Mouse (Mus musculus) hindbrain, embryonic 15.5 days (tissue): ENCODE results near the gene Rrp1b. TPM values are rescaled to one million over a fixed set of nuclear protein-coding genes. Genes with fewer than 3 reads are reported as not detected.
A peak's percentile ranks its signal among the peaks of the same experiment; 100 is the strongest.
"Not testable (repeated sequence)": the region's sequence is repeated elsewhere in the genome, so short reads cannot be mapped to it uniquely, and the experiment has no call there.

ENCODE experiments used
- ATAC-seq: fragments of 200-750 bp; cut with Nextera tagmentation; 2 replicates; pipeline ENCODE4 v1.8.0; 2017; ENCODE audit warnings: low read depth, moderate number of reproducible peaks, moderate TSS enrichment; ENCODE audit not compliant: low FRiP score
- H3K27ac ChIP-seq: fragments of 300-500 bp; sonication (generic); replicated peaks from 2 replicates; pipeline ENCODE4 v1.5.1; 2015; ENCODE audit warnings: mild to moderate bottlenecking, inconsistent platforms
- H3K27me3 ChIP-seq: fragments of 300-500 bp; sonication (generic); 2 replicates; pipeline ENCODE4 v1.6.1; 2015; ENCODE audit warnings: control low read depth, inconsistent platforms
- H3K36me3 ChIP-seq: fragments of 300-500 bp; sonication (generic); 2 replicates; pipeline ENCODE4 v1.6.1; 2015; ENCODE audit warnings: control low read depth, inconsistent platforms
- H3K4me1 ChIP-seq: fragments of 300-500 bp; sonication (generic); replicated peaks from 2 replicates; pipeline ENCODE4 v1.6.1; 2015; ENCODE audit warnings: control low read depth, inconsistent platforms
- H3K4me2 ChIP-seq: fragments of 300-500 bp; sonication (generic); 2 replicates; pipeline ENCODE4 v1.6.1; 2015; ENCODE audit warnings: moderate library complexity, mild to moderate bottlenecking, inconsistent platforms
- H3K4me3 ChIP-seq: fragments of 300-500 bp; sonication (generic); 2 replicates; pipeline ENCODE4 v1.5.1; 2015; ENCODE audit warnings: mild to moderate bottlenecking, inconsistent platforms
- H3K9ac ChIP-seq: fragments of 300-500 bp; sonication (generic); 2 replicates; pipeline ENCODE4 v1.6.1; 2015; ENCODE audit warnings: inconsistent platforms
- H3K9me3 ChIP-seq: fragments of 300-500 bp; sonication (generic); 2 replicates; pipeline ENCODE4 v1.6.1; 2016; ENCODE audit warnings: control low read depth, inconsistent platforms
- WGBS: fragments of 180-500 bp; shearing (Covaris S2); methylation state at CpG from one replicate; pipeline ENCODE4 v1.1.7; 2015; 5-methylcytosine and 5-hydroxymethylcytosine counted together
- polyA plus RNA-seq: library from polyadenylated mRNA; unstranded; fragments of >200 nt; fragmentation: Nextera tagmentation; extraction: Ambion mirVana; gene quantifications from 2 replicates; pipeline ENCODE4 v1.2.1, GENCODE M21; 2015

Rrp1b gene
- polyA plus RNA-seq, 1 experiment from 2014 or later: 36.3 TPM

GRCm38 (mm10) chr17:32064762-32065161, 28.9 kb downstream of the Rrp1b start:
- H3K9ac ChIP-seq, H3K9me3 ChIP-seq, H3K4me2 ChIP-seq, ATAC-seq, H3K4me1 ChIP-seq, H3K27ac ChIP-seq, H3K4me3 ChIP-seq, H3K27me3 ChIP-seq: not testable (repeated sequence)
- peaks cover 19% of the 10 kb centered on the region for H3K36me3 ChIP-seq
- WGBS: 67% methylated on average over 8 of the region's 8 CpGs

GRCm38 (mm10) chr17:32067541-32067940, 31.6 kb downstream of the Rrp1b start:
- no peaks in the 10 kb centered on the region for H3K36me3 ChIP-seq
- H3K27me3 ChIP-seq: no peaks in the 10 kb centered on the region
- no peak overlapping the region for H3K9ac ChIP-seq
- H3K9me3 ChIP-seq: 0 out of 2 replicates have a peak, but pooled peaks cover 2% of the 10 kb centered on the region
- no peak overlapping the region for H3K4me2 ChIP-seq
- 78% methylated on average over 9 of the region's 9 CpGs for WGBS
- 0 out of 2 replicates have a peak, but pooled peaks cover 3% of the 10 kb centered on the region for H3K4me1 ChIP-seq
- H3K27ac ChIP-seq: no peak overlapping the region
- no peak overlapping the region for H3K4me3 ChIP-seq
- ATAC-seq: no peak

- Histone ChIP-seq H3K9me3 (0 out of 2 replicates have a peak, but pooled peaks cover 2% of the 10 kb centered on the region), H3K27ac (no peak overlapping the region), H3K27me3 (no peaks in the 10 kb centered on the region), H3K36me3 (no peaks in the 10 kb centered on the region), H3K4me2 (no peak overlapping the region), H3K4me1 (0 out of 2 replicates have a peak, but pooled peaks cover 3% of the 10 kb centered on the region), H3K4me3 (no peak overlapping the region), H3K9ac (no peak overlapping the region)
- ATAC-seq: no peak
- WGBS: 92% methylated on average over 11 of the region's 11 CpGs
These were observed 32.5 kb downstream of the Rrp1b start for GRCm38 (mm10) chr17:32068381-32068780.

GRCm38 (mm10) chr17:32068810-32069209, 32.9 kb downstream of the Rrp1b start:
- no peak overlapping the region for H3K27ac ChIP-seq
- 0 out of 2 replicates have a peak, but pooled peaks cover 2% of the 10 kb centered on the region for H3K9me3 ChIP-seq
- H3K4me3 ChIP-seq: no peak overlapping the region
- H3K27me3 ChIP-seq: no peaks in the 10 kb centered on the region
- WGBS: 96% methylated on average over 2 of the region's 2 CpGs
- H3K9ac ChIP-seq: no peak overlapping the region
- no peaks in the 10 kb centered on the region for H3K36me3 ChIP-seq
- ATAC-seq: no peak
- H3K4me2 ChIP-seq: no peak overlapping the region
- 0 out of 2 replicates have a peak, but pooled peaks cover 3% of the 10 kb centered on the region for H3K4me1 ChIP-seq

GRCm38 (mm10) chr17:32073359-32073758, 37.5 kb downstream of the Rrp1b start:
- no peak overlapping the region for H3K9ac ChIP-seq
- H3K36me3 ChIP-seq: no peaks in the 10 kb centered on the region
- no peak overlapping the region for H3K4me2 ChIP-seq
- no peaks in the 10 kb centered on the region for H3K27me3 ChIP-seq
- H3K27ac ChIP-seq: no peak overlapping the region
- 10% methylated on average over 2 of the region's 2 CpGs for WGBS
- H3K4me3 ChIP-seq: no peak overlapping the region
- no peaks in the 10 kb centered on the region for H3K4me1 ChIP-seq
- no peak; the same call in 1 of the 2 replicates for ATAC-seq
- H3K9me3 ChIP-seq: 0 out of 2 replicates have a peak, but pooled peaks cover 2% of the 10 kb centered on the region

- ATAC-seq: no peak
- 70% methylated on average over 4 of the region's 4 CpGs for WGBS
These were observed 38.8 kb downstream of the Rrp1b start for GRCm38 (mm10) chr17:32074658-32075057.

GRCm38 (mm10) chr17:32075164-32075563, 39.3 kb downstream of the Rrp1b start:
- peak; percentile 73 for ATAC-seq
- WGBS: 0% methylated on average over 2 of the region's 2 CpGs
- Histone ChIP-seq H3K36me3 (no peaks in the 10 kb centered on the region), H3K27ac (no peak overlapping the region), H3K27me3 (no peaks in the 10 kb centered on the region), H3K9me3 (no peaks in the 10 kb centered on the region), H3K4me1 (no peaks in the 10 kb centered on the region), H3K4me3 (no peak overlapping the region), H3K4me2 (no peak overlapping the region), H3K9ac (no peak overlapping the region)

More at GRCm38 (mm10) chr17:32074658-32075057, 38.8 kb downstream of the Rrp1b start:
- H3K27me3 ChIP-seq: no peaks in the 10 kb centered on the region
- H3K4me2 ChIP-seq: no peak overlapping the region
- no peak overlapping the region for H3K4me3 ChIP-seq
- H3K9me3 ChIP-seq: 0 out of 2 replicates have a peak, but pooled peaks cover 1% of the 10 kb centered on the region
- no peak overlapping the region for H3K9ac ChIP-seq
- H3K36me3 ChIP-seq: no peaks in the 10 kb centered on the region
- no peak overlapping the region for H3K27ac ChIP-seq
- no peaks in the 10 kb centered on the region for H3K4me1 ChIP-seq

GRCm38 (mm10) chr17:32083351-32083750, 47.5 kb downstream of the Rrp1b start:
- Histone ChIP-seq H3K27me3 (no peaks in the 10 kb centered on the region), H3K36me3 (no peaks in the 10 kb centered on the region), H3K9me3 (no peaks in the 10 kb centered on the region), H3K4me1 (no peaks in the 10 kb centered on the region), H3K4me2 (no peak overlapping the region), H3K9ac (no peak overlapping the region), H3K27ac (no peak overlapping the region), H3K4me3 (no peak overlapping the region)
- ATAC-seq: no peak
- 96% methylated on average over 2 of the region's 2 CpGs for WGBS

- H3K27ac ChIP-seq: no peak overlapping the region
- no peak overlapping the region for H3K4me3 ChIP-seq
- 94% methylated on average over 2 of the region's 2 CpGs for WGBS
- H3K4me2 ChIP-seq: no peak overlapping the region
- no peaks in the 10 kb centered on the region for H3K27me3 ChIP-seq
- no peaks in the 10 kb centered on the region for H3K36me3 ChIP-seq
- H3K9ac ChIP-seq: no peak overlapping the region
- no peak for ATAC-seq
- no peaks in the 10 kb centered on the region for H3K9me3 ChIP-seq
- peaks cover 13% of the 10 kb centered on the region for H3K4me1 ChIP-seq
These were observed 51.2 kb downstream of the Rrp1b start for GRCm38 (mm10) chr17:32087069-32087468.

- peak overlapping the region; percentile 54 for H3K4me2 ChIP-seq
- H3K36me3 ChIP-seq: no peaks in the 10 kb centered on the region
- H3K9me3 ChIP-seq: no peaks in the 10 kb centered on the region
- H3K4me3 ChIP-seq: peak overlapping the region; percentile 27
- 0 out of 2 replicates have a peak overlapping the region, but pooled peaks have one; percentile 13 for H3K9ac ChIP-seq
- WGBS: 13% methylated on average over 1 of the region's 1 CpGs
- ATAC-seq: no peak; the same call in 1 of the 2 replicates
- no peaks in the 10 kb centered on the region for H3K27me3 ChIP-seq
- peak overlapping the region; percentile 68 for H3K27ac ChIP-seq
- peaks cover 14% of the 10 kb centered on the region for H3K4me1 ChIP-seq
These were observed 55.1 kb downstream of the Rrp1b start for GRCm38 (mm10) chr17:32091032-32091363.

- H3K4me3 ChIP-seq: peak overlapping the region; percentile 27
- not testable (repeated sequence) for H3K27me3 ChIP-seq, H3K9me3 ChIP-seq, H3K36me3 ChIP-seq
- peak; percentile 94 for ATAC-seq
- peak overlapping the region; percentile 68 for H3K27ac ChIP-seq
- peaks cover 14% of the 10 kb centered on the region for H3K4me1 ChIP-seq
- H3K9ac ChIP-seq: 0 out of 2 replicates have a peak overlapping the region, but pooled peaks have one; percentile 13
- WGBS: 8% methylated on average over 13 of the region's 16 CpGs
- H3K4me2 ChIP-seq: peak overlapping the region; percentile 54
These were observed 55.7 kb downstream of the Rrp1b start for GRCm38 (mm10) chr17:32091364-32092240.

GRCm38 (mm10) chr17:32092241-32092619, 56.3 kb downstream of the Rrp1b start:
- Histone ChIP-seq H3K4me2 (no peak overlapping the region), H3K4me1 (peaks cover 14% of the 10 kb centered on the region), H3K27me3 (no peaks in the 10 kb centered on the region), H3K4me3 (no peak overlapping the region), H3K27ac (peak overlapping the region; percentile 68; the same call in 1 of the 2 replicates), H3K9ac (no peak overlapping the region), H3K36me3 (no peaks in the 10 kb centered on the region), H3K9me3 (no peaks in the 10 kb centered on the region)
- ATAC-seq: no peak
- WGBS: 81% methylated on average over 1 of the region's 1 CpGs
